Mouse (Mus musculus) heart, postnatal 36 days (tissue): Measurements from ENCODE around the gene Cacna2d2. TPM values are rescaled to one million over a fixed set of nuclear protein-coding genes. Genes with fewer than 3 reads are reported as not detected.

Experiments used
- DNase-seq, 2 experiments: peaks; one replicate each; pipeline ENCODE4 v3.0.0; 2021 to 2022
- intact Hi-C: fragments of 180-260 bp; cut with DNase I; formaldehyde crosslinking; loops from one replicate; pipeline ENCODE4 v1.15.1; 2025
- total RNA-seq, 2 experiments: library from RNA; stranded (reverse); gene quantifications; 2 replicates each; pipeline ENCODE4 v1.2.3; 2021

Cacna2d2 gene
- total RNA-seq, 2 experiments from 2014 or later: 10.5 to 13.3 TPM

GRCm38 (mm10) chr9:107534408-107535202 is 135.2 kb downstream of the Cacna2d2 start:
- intact Hi-C loops: loop anchor here (10.0 kb wide), 1 partner anchor 640 kb away; the partner anchor contains the start of gene Manf
- DNase-seq: peak in 1 of 2 experiments; percentile 28

GRCm38 (mm10) chr9:107538231-107538630 is 138.8 kb downstream of the Cacna2d2 start:
- intact Hi-C loops: loop anchor here (10.0 kb wide), 1 partner anchor 643 kb away; the partner anchor contains the start of gene Manf

GRCm38 (mm10) chr9:107538711-107539110 is 139.3 kb downstream of the Cacna2d2 start:
- intact Hi-C loops: loop anchor here (10.0 kb wide), 1 partner anchor 644 kb away; the partner anchor contains the start of gene Manf
- no peak for DNase-seq

More at GRCm38 (mm10) chr9:107538231-107538630, 138.8 kb downstream of the Cacna2d2 start:
- DNase-seq: no peak

- intact Hi-C loops: loop anchor here (10.0 kb wide), 1 partner anchor 645 kb away; the partner anchor contains the start of gene Manf
- no peak for DNase-seq
These were observed 140.5 kb downstream of the Cacna2d2 start for GRCm38 (mm10) chr9:107539940-107540339.

- intact Hi-C loops: no loop called here
- no peak for DNase-seq
These were observed 141.0 kb downstream of the Cacna2d2 start for GRCm38 (mm10) chr9:107540420-107540819.

GRCm38 (mm10) chr9:107541005-107541404 is 141.6 kb downstream of the Cacna2d2 start:
- intact Hi-C loops: no loop called here
- DNase-seq: no peak

- intact Hi-C loops: no loop called here
- DNase-seq: peak; percentile 93 to 96
These were observed 142.3 kb downstream of the Cacna2d2 start, which contains the start of the genes Cyb561d2 and Nprl2 for GRCm38 (mm10) chr9:107541474-107542351. Gene Cyb561d2 (minus strand): TSS chr9:107542193. Gene Nprl2 (plus strand): TSS chr9:107542226.

GRCm38 (mm10) chr9:107542352-107542686 is 142.9 kb downstream of the Cacna2d2 start:
- intact Hi-C loops: no loop called here
- no peak for DNase-seq

- no peak for DNase-seq
- intact Hi-C loops: no loop called here
These were observed 143.3 kb downstream of the Cacna2d2 start for GRCm38 (mm10) chr9:107542721-107543120.

- no peak for DNase-seq
- intact Hi-C loops: no loop called here
These were observed 143.9 kb downstream of the Cacna2d2 start for GRCm38 (mm10) chr9:107543299-107543698.

- no peak for DNase-seq
- intact Hi-C loops: no loop called here
These were observed 144.8 kb downstream of the Cacna2d2 start for GRCm38 (mm10) chr9:107544196-107544700.

- intact Hi-C loops: no loop called here
- DNase-seq: no peak
These were observed 145.3 kb downstream of the Cacna2d2 start for GRCm38 (mm10) chr9:107544729-107545128.

GRCm38 (mm10) chr9:107545199-107545598 is 145.8 kb downstream of the Cacna2d2 start:
- no peak for DNase-seq
- intact Hi-C loops: no loop called here

GRCm38 (mm10) chr9:107545602-107546001 is 146.2 kb downstream of the Cacna2d2 start:
- DNase-seq: peak; percentile 77 to 81
- intact Hi-C loops: no loop called here

GRCm38 (mm10) chr9:107547026-107547425 is 147.6 kb downstream of the Cacna2d2 start, which contains the start of gene Zmynd10:
Gene Zmynd10 (plus strand): TSS chr9:107547298.
- intact Hi-C loops: no loop called here
- DNase-seq: peak; percentile 81 to 82

- intact Hi-C loops: no loop called here
- DNase-seq: no peak
These were observed 148.5 kb downstream of the Cacna2d2 start for GRCm38 (mm10) chr9:107547957-107548356.

GRCm38 (mm10) chr9:107548820-107549219 is 149.4 kb downstream of the Cacna2d2 start:
- intact Hi-C loops: no loop called here

GRCm38 (mm10) chr9:107549297-107550074 is 150.1 kb downstream of the Cacna2d2 start:
- intact Hi-C loops: no loop called here
- no peak for DNase-seq

More at GRCm38 (mm10) chr9:107548820-107549219, 149.4 kb downstream of the Cacna2d2 start:
- DNase-seq: no peak

- no peak for DNase-seq
- intact Hi-C loops: no loop called here
These were observed 151.2 kb downstream of the Cacna2d2 start for GRCm38 (mm10) chr9:107550491-107551116.
